Mouse (Mus musculus) testis, adult 2 months (tissue): Measurements from ENCODE around the gene Pop4.
A peak's percentile ranks its signal among the peaks of the same experiment; 100 is the strongest.

ENCODE experiments used
- CTCF ChIP-seq: fragments of 200-500 bp; IDR thresholded peaks from 2 replicates; pipeline ENCODE4 v1.5.1; 2012; ENCODE audit warnings: low read depth, mild to moderate bottlenecking, inconsistent platforms, low read length, moderate library complexity; ENCODE audit not compliant: control insufficient read depth, insufficient read depth, insufficient replicate concordance
- POLR2A ChIP-seq: fragments of 200-500 bp; IDR thresholded peaks from 2 replicates; pipeline ENCODE4 v1.6.1; 2012; ENCODE audit warnings: low read depth, mild to moderate bottlenecking, inconsistent platforms, low read length, moderate library complexity; ENCODE audit not compliant: control insufficient read depth

- TF ChIP-seq CTCF (peak; percentile 46; the same call in 1 of the 2 replicates), POLR2A (no peak)
These were observed 4.1 kb downstream of the Pop4 start for GRCm38 (mm10) chr7:38267006-38267680.
